Mouse (Mus musculus) cortical plate, adult 2 months (tissue): ENCODE results near the gene Proser3.

Source experiments
- CTCF ChIP-seq: fragments of 200-500 bp; IDR thresholded peaks from 2 replicates; pipeline ENCODE4 v1.5.1; 2011; ENCODE audit warnings: mild to moderate bottlenecking, control low read depth, low read length; ENCODE audit not compliant: insufficient read depth; ENCODE audit errors: extremely low read depth
- POLR2A ChIP-seq: fragments of 200-500 bp; IDR thresholded peaks from 2 replicates; pipeline ENCODE4 v1.6.1; 2011; ENCODE audit warnings: mild to moderate bottlenecking, low read length, control low read depth; ENCODE audit not compliant: insufficient read depth; ENCODE audit errors: extremely low read depth

- TF ChIP-seq CTCF (no peak), POLR2A (no peak)
Measured at GRCm38 (mm10) chr7:30518325-30518724, 33.8 kb downstream of the Proser3 start.
